Mouse (Mus musculus): Measurements from ENCODE around the gene Dapk1.

- TF ChIP-seq CTCF (IDR thresholded peaks at IDR 0.05; ENCODE audit: low read depth, low read length) = no peak
- no peak for TF ChIP-seq POLR2A (IDR thresholded peaks at IDR 0.05; ENCODE audit: insufficient read depth, low read length)
Measured at GRCm38 (mm10) chr13:60660056-60660455, 58.3 kb downstream of the Dapk1 start.

Measured in ES-Bruce4 (cell line).